In genomic region chr12:73288626-73289025, GRCm38 (mm10) we compare ENCODE assay signal across 27 mouse cellular contexts. TPM values are rescaled to one million over a fixed set of nuclear protein-coding genes. Genes with fewer than 3 reads are reported as not detected.
DNase-seq lines count a peak whose midpoint lies in the region; ATAC-seq and TF ChIP-seq lines count a peak whose summit lies in the region.
"Had no signal": no experiment of that assay in that cellular context is flagged by ENCODE, and none has a peak within 500 bp of the region (broad histone marks: within the 10 kb centered on the region; RNA-seq: fewer than 3 reads in every experiment).

No protein-coding gene starts in this region.

- TF ChIP-seq EP300 in MEL (IDR thresholded peaks at IDR 0.05; ENCODE audit: low read depth in 1 of 2, low read length in 2 of 2) = no peak

- peak overlapping the region; percentile 82 for H3K4me2 ChIP-seq in intestine, postnatal 0 days (replicated peaks; ENCODE audit: low read depth)
- H3K4me2 ChIP-seq in intestine, embryonic 16.5 days (ENCODE audit: low read depth, low read length) = no peak overlapping the region
- H3K4me2 ChIP-seq: embryonic facial prominence, embryonic 15.5 days; forebrain, embryonic 12.5 days had no signal

- no peak for TF ChIP-seq POLR2A in MEL (IDR thresholded peaks at IDR 0.05; ENCODE audit: control insufficient read depth in 1 of 2, insufficient read depth in 1 of 2, low read depth in 1 of 2, low read length in 2 of 2, poor library complexity in 1 of 2)

- no peak overlapping the region for H3K9ac ChIP-seq in intestine, postnatal 0 days (ENCODE audit: low read depth, low read length)
- H3K9ac ChIP-seq in intestine, embryonic 16.5 days (ENCODE audit: low read depth, low read length) = no peak overlapping the region
- no peak overlapping the region for H3K9ac ChIP-seq in MEL (ENCODE audit: control insufficient read depth, low read depth, low read length, poor library complexity, severe bottlenecking)
- H3K9ac ChIP-seq: embryonic facial prominence, embryonic 13.5 days; embryonic facial prominence, embryonic 15.5 days; forebrain, embryonic 12.5 days had no signal

- peaks cover 10% of the 10 kb centered on the region; the same call in 1 of the 2 replicates for H3K36me3 ChIP-seq in intestine, postnatal 0 days (ENCODE audit: control insufficient read depth, insufficient read depth)
- H3K36me3 ChIP-seq in intestine, embryonic 16.5 days (ENCODE audit: control insufficient read depth, insufficient read depth, low read length) = no peaks in the 10 kb centered on the region
- peaks cover 3 to 28% of the 10 kb centered on the region in 2 experiments for H3K36me3 ChIP-seq in MEL (ENCODE audit: control insufficient read depth in 1 of 2, insufficient read depth in 2 of 2, low read length in 2 of 2)
- H3K36me3 ChIP-seq: forebrain, embryonic 12.5 days had no signal

- peaks cover 12% of the 10 kb centered on the region for H3K79me2 ChIP-seq in MEL (ENCODE audit: control insufficient read depth, insufficient read depth, low read length, poor library complexity)

- H3K4me1 ChIP-seq in intestine, postnatal 0 days (replicated peaks; ENCODE audit: control insufficient read depth, insufficient read depth, low read length) = peaks cover 3% of the 10 kb centered on the region; the same call in 1 of the 2 replicates
- peaks cover 6% of the 10 kb centered on the region; the same call in 1 of the 2 replicates for H3K4me1 ChIP-seq in intestine, embryonic 16.5 days (ENCODE audit: control insufficient read depth, insufficient read depth, low read length)
- peaks cover 0 to 31% of the 10 kb centered on the region in 2 experiments; a peak in 3 of 4 replicates for H3K4me1 ChIP-seq in MEL (ENCODE audit: control insufficient read depth in 1 of 2, insufficient read depth in 2 of 2, low read length in 2 of 2)

- 92% methylated on average over 3 of the region's 3 CpGs for WGBS in intestine, postnatal 0 days
- WGBS in intestine, embryonic 16.5 days = 95% methylated on average over 3 of the region's 3 CpGs

- H3K27ac ChIP-seq in intestine, postnatal 0 days (ENCODE audit: low read depth, low read length) = no peak overlapping the region
- no peak overlapping the region for H3K27ac ChIP-seq in intestine, embryonic 16.5 days (ENCODE audit: low read length)
- H3K27ac ChIP-seq in MEL (ENCODE audit: control insufficient read depth, low read depth, low read length) = no peak overlapping the region
- H3K27ac ChIP-seq: embryonic facial prominence, embryonic 13.5 days; embryonic facial prominence, embryonic 15.5 days; forebrain, embryonic 10.5 days; forebrain, embryonic 12.5 days had no signal

- TF ChIP-seq CTCF in intestine, postnatal 0 days (IDR thresholded peaks at IDR 0.05; ENCODE audit: low read depth) = no peak
- TF ChIP-seq CTCF in MEL (IDR thresholded peaks at IDR 0.05 in 2 of 3, conservative IDR thresholded peaks at IDR 0.05 in 1 of 3; ENCODE audit: control insufficient read depth in 1 of 3, insufficient read depth in 1 of 3, low read depth in 2 of 3, low read length in 3 of 3, poor library complexity in 1 of 3, severe bottlenecking in 1 of 3) = no peak

- H3K4me3 ChIP-seq in intestine, postnatal 0 days (ENCODE audit: low read depth, low read length) = no peak overlapping the region
- H3K4me3 ChIP-seq in intestine, embryonic 16.5 days (ENCODE audit: low read length) = no peak overlapping the region
- H3K4me3 ChIP-seq in MEL (ENCODE audit: control insufficient read depth in 1 of 2, insufficient read depth in 1 of 2, low read depth in 2 of 2, low read length in 2 of 2) = no peak overlapping the region
- H3K4me3 ChIP-seq: embryonic facial prominence, embryonic 13.5 days; embryonic facial prominence, embryonic 15.5 days; erythroblast, embryonic 14.5 days; forebrain, embryonic 12.5 days had no signal

- no peak for TF ChIP-seq RAD21 in MEL (IDR thresholded peaks at IDR 0.05; ENCODE audit: low read depth, low read length)

- H3K27me3 ChIP-seq in intestine, postnatal 0 days (replicated peaks; ENCODE audit: control insufficient read depth, insufficient read depth, low read length) = no peaks in the 10 kb centered on the region
- H3K27me3 ChIP-seq in intestine, embryonic 16.5 days (replicated peaks; ENCODE audit: control insufficient read depth, insufficient read depth, low read length) = no peaks in the 10 kb centered on the region
- no peaks in the 10 kb centered on the region for H3K27me3 ChIP-seq in MEL (ENCODE audit: control insufficient read depth in 1 of 2, insufficient read depth in 2 of 2, low read length in 2 of 2)
- H3K27me3 ChIP-seq: CH12.LX; embryonic facial prominence, embryonic 13.5 days; embryonic facial prominence, embryonic 15.5 days; forebrain, embryonic 12.5 days had no signal

- ATAC-seq in intestine, postnatal 0 days = no peak
- ATAC-seq in intestine, embryonic 16.5 days = no peak
- ATAC-seq: CD4-positive, CD25-positive, alpha-beta regulatory T cell, adult 4 months; forebrain, embryonic 14.5 days had no signal

- peak; percentile 76 for DNase-seq in heart, adult 11 months
- DNase-seq in heart, adult 18-20 months = no peak
- no peak for DNase-seq in MEL (ENCODE audit: low read depth, low spot score)
- DNase-seq in yolk sac, embryonic 10.5 days (ENCODE audit: low spot score) = peak; percentile 71
- no peak for DNase-seq in lung, postnatal 36 days
- DNase-seq: adrenal gland, adult 2 months; adrenal gland, postnatal 10 days; adrenal gland, postnatal 25 days; B cell, adult 2 months; cerebellum, adult 11 months; cerebellum, adult 18-20 months; cerebellum, adult 8-10 months; cerebellum, adult 9-11 months; cerebellum, postnatal 14 days; cerebellum, postnatal 36 days; embryo, embryonic 11 days had no signal

- H3K9me3 ChIP-seq in intestine, postnatal 0 days (ENCODE audit: control insufficient read depth) = no peaks in the 10 kb centered on the region
- no peaks in the 10 kb centered on the region for H3K9me3 ChIP-seq in intestine, embryonic 16.5 days (ENCODE audit: control insufficient read depth, low read length)
- H3K9me3 ChIP-seq in MEL (replicated peaks; ENCODE audit: insufficient read depth, low read length) = no peaks in the 10 kb centered on the region
- H3K9me3 ChIP-seq: embryonic facial prominence, embryonic 13.5 days; embryonic facial prominence, embryonic 15.5 days; forebrain, embryonic 10.5 days; forebrain, embryonic 12.5 days; G1E had no signal

TF ChIP-seq in MEL, 35 proteins besides CTCF, POLR2A, EP300 and RAD21:
- 0 out of 2 replicates have a peak, but pooled peaks have one; percentile 26 for TF ChIP-seq GATA1 (IDR thresholded peaks at IDR 0.05; ENCODE audit: low read depth, low read length)
- TF ChIP-seq USF1 (IDR thresholded peaks at IDR 0.05; ENCODE audit: low read depth, low read length) = peak; percentile 33; the same call in 1 of the 2 replicates
- no peak for TF ChIP-seq SMC3 (IDR thresholded peaks at IDR 0.05; ENCODE audit: low read depth, low read length)

RNA-seq across cellular contexts. Expression of gene Slc38a6, which starts 2.0 kb away (rescaled TPM):
- 1 to 10 TPM; 3.6 to 4.0 TPM for total RNA-seq in heart, adult 18-20 months (2021)
- polyA plus RNA-seq in intestine, postnatal 0 days (2015; fragmentation: Nextera tagmentation; extraction: Ambion mirVana) = 19.2 and 26.3 TPM in 2 replicates
- 7.7 and 11.3 TPM in 2 replicates for polyA plus RNA-seq in intestine, embryonic 16.5 days (2015; fragmentation: Nextera tagmentation; extraction: Ambion mirVana)
- 2.8 and 3.1 TPM in 2 replicates for total RNA-seq in MEL (2012; rRNA removed)
- polyA plus RNA-seq in MEL (2012; ENCODE audit: insufficient read depth in 1 of 2, insufficient read length in 2 of 2, low read depth in 1 of 2, low replicate concordance in 2 of 2, missing spikeins in 1 of 2) = 1 to 10 TPM in 1 of 2 experiments, not detected in 1; 6.1 TPM
- polyA plus RNA-seq: erythroblast, embryonic 14.5 days had no signal

RNA-seq across cellular contexts. Expression of gene Trmt5, which starts 2.1 kb away (rescaled TPM):
- total RNA-seq in heart, adult 18-20 months (2021) = 10 to 100 TPM; 52.1 to 56.9 TPM
- 5.3 and 6.6 TPM in 2 replicates for polyA plus RNA-seq in intestine, postnatal 0 days (2015; fragmentation: Nextera tagmentation; extraction: Ambion mirVana)
- 13.0 and 16.4 TPM in 2 replicates for polyA plus RNA-seq in intestine, embryonic 16.5 days (2015; fragmentation: Nextera tagmentation; extraction: Ambion mirVana)
- total RNA-seq in MEL (2012; rRNA removed) = 20.8 and 28.1 TPM in 2 replicates
- polyA plus RNA-seq in MEL (2012; ENCODE audit: insufficient read depth in 1 of 2, insufficient read length in 2 of 2, low read depth in 1 of 2, low replicate concordance in 2 of 2, missing spikeins in 1 of 2) = 10 to 100 TPM in 1 of 2 experiments, not detected in 1; 24.0 TPM

Comparison
In these comparisons a context has a peak if more than half of its experiments do, and no peak if none do; other contexts are left out.
1. DNase-seq: peak in heart, adult 11 months (single experiment) and yolk sac, embryonic 10.5 days (single experiment); none in heart, adult 18-20 months (0 of 2), MEL (single experiment) and lung, postnatal 36 days (single experiment).